Mouse (Mus musculus) hindbrain, embryonic 14.5 days (tissue): ENCODE results near the gene Lmx1a. TPM values are rescaled to one million over a fixed set of nuclear protein-coding genes. Genes with fewer than 3 reads are reported as not detected.

Experiments used
- ATAC-seq: fragments of 200-750 bp; cut with Nextera tagmentation; 2 replicates; pipeline ENCODE4 v1.8.0; 2017; ENCODE audit warnings: moderate number of reproducible peaks, mild to moderate bottlenecking, moderate TSS enrichment, moderate library complexity; ENCODE audit not compliant: low FRiP score
- DNase-seq: peaks from one replicate; pipeline ENCODE4 v3.0.0-alpha.2; 2015; ENCODE audit warnings: low spot score
- H3K27ac ChIP-seq: fragments of 300-500 bp; sonication (generic); 2 replicates; pipeline ENCODE4 v1.5.1; 2014; ENCODE audit warnings: mild to moderate bottlenecking, moderate library complexity
- H3K27me3 ChIP-seq: fragments of 300-500 bp; sonication (generic); 2 replicates; pipeline ENCODE4 v1.6.1; 2014; ENCODE audit warnings: mild to moderate bottlenecking, low read length, mixed read lengths; ENCODE audit not compliant: control insufficient read depth, insufficient read depth
- H3K36me3 ChIP-seq: fragments of 300-500 bp; sonication (generic); replicated peaks from 2 replicates; pipeline ENCODE4 v1.6.1; 2014; ENCODE audit not compliant: control insufficient read depth, insufficient read depth
- H3K4me1 ChIP-seq: fragments of 300-500 bp; sonication (generic); replicated peaks from 2 replicates; pipeline ENCODE4 v1.6.1; 2014; ENCODE audit warnings: antibody characterized with exemption, low read length, mixed read lengths; ENCODE audit not compliant: control insufficient read depth, insufficient read depth
- H3K4me2 ChIP-seq: fragments of 300-500 bp; sonication (generic); replicated peaks from 2 replicates; pipeline ENCODE4 v1.6.1; 2014; ENCODE audit warnings: mild to moderate bottlenecking, moderate library complexity
- H3K4me3 ChIP-seq: fragments of 300-500 bp; sonication (generic); replicated peaks from 2 replicates; pipeline ENCODE4 v1.5.1; 2014; ENCODE audit warnings: mild to moderate bottlenecking, low read length
- H3K9ac ChIP-seq: fragments of 300-500 bp; sonication (generic); 2 replicates; pipeline ENCODE4 v1.6.1; 2014
- H3K9me3 ChIP-seq: fragments of 300-500 bp; sonication (generic); 2 replicates; pipeline ENCODE4 v1.6.1; 2016; ENCODE audit warnings: low read length; ENCODE audit not compliant: control insufficient read depth
- WGBS: fragments of 180-500 bp; shearing (Covaris S2); extraction: QIAGEN DNeasy Blood & Tissue Kit; methylation state at CpG from one replicate; pipeline ENCODE4 v1.1.7; 2014; 5-methylcytosine and 5-hydroxymethylcytosine counted together
- polyA plus RNA-seq: library from polyadenylated mRNA; unstranded; fragments of >200 nt; fragmentation: Nextera tagmentation; extraction: Ambion mirVana; gene quantifications from 2 replicates; pipeline ENCODE4 v1.2.1, GENCODE M21; 2014

Lmx1a gene
- polyA plus RNA-seq, 1 experiment from 2014 or later = 3.3 TPM

GRCm38 (mm10) chr1:167790688-167791087, 101.7 kb downstream of the Lmx1a start:
- Histone ChIP-seq H3K27me3 (no peaks in the 10 kb centered on the region), H3K4me1 (0 out of 2 replicates have a peak, but pooled peaks cover 4% of the 10 kb centered on the region), H3K27ac (no peak overlapping the region), H3K4me3 (no peak overlapping the region), H3K9me3 (no peaks in the 10 kb centered on the region), H3K9ac (no peak overlapping the region), H3K4me2 (no peak overlapping the region), H3K36me3 (no peaks in the 10 kb centered on the region)
- ATAC-seq (no peak), DNase-seq (no peak)
- WGBS = 83% methylated on average over 3 of the region's 3 CpGs

- no peaks in the 10 kb centered on the region for H3K9me3 ChIP-seq
- H3K9ac ChIP-seq = no peak overlapping the region
- 76% methylated on average over 11 of the region's 11 CpGs for WGBS
- no peaks in the 10 kb centered on the region for H3K27me3 ChIP-seq
- no peaks in the 10 kb centered on the region for H3K36me3 ChIP-seq
- DNase-seq = no peak
- H3K4me2 ChIP-seq = no peak overlapping the region
- H3K4me3 ChIP-seq = no peak overlapping the region
- H3K27ac ChIP-seq = no peak overlapping the region
- H3K4me1 ChIP-seq = 0 out of 2 replicates have a peak, but pooled peaks cover 4% of the 10 kb centered on the region
- ATAC-seq = no peak
Measured at GRCm38 (mm10) chr1:167791221-167791620, 102.2 kb downstream of the Lmx1a start.

GRCm38 (mm10) chr1:167801923-167802322, 112.9 kb downstream of the Lmx1a start:
- H3K36me3 ChIP-seq = no peaks in the 10 kb centered on the region
- DNase-seq (no peak), ATAC-seq (no peak)
- peaks cover 16% of the 10 kb centered on the region for H3K4me1 ChIP-seq
- H3K9me3 ChIP-seq = no peaks in the 10 kb centered on the region
- peak overlapping the region; percentile 84 for H3K4me2 ChIP-seq
- no peak overlapping the region for H3K4me3 ChIP-seq
- H3K9ac ChIP-seq = no peak overlapping the region
- H3K27ac ChIP-seq = peak overlapping the region; percentile 89; the same call in 1 of the 2 replicates
- 25% methylated on average over 4 of the region's 4 CpGs for WGBS
- no peaks in the 10 kb centered on the region; the same call in 1 of the 2 replicates for H3K27me3 ChIP-seq

- Histone ChIP-seq H3K36me3 (no peaks in the 10 kb centered on the region), H3K4me2 (peak overlapping the region; percentile 84), H3K4me3 (peak overlapping the region; percentile 51), H3K27me3 (no peaks in the 10 kb centered on the region; the same call in 1 of the 2 replicates), H3K4me1 (peaks cover 16% of the 10 kb centered on the region), H3K9ac (peak overlapping the region; percentile 51), H3K9me3 (no peaks in the 10 kb centered on the region), H3K27ac (peak overlapping the region; percentile 89)
- peak; percentile 80 for ATAC-seq
- DNase-seq = peak; percentile 70
- WGBS = under 1% methylated on average over 59 of the region's 59 CpGs
Measured at GRCm38 (mm10) chr1:167802510-167803271, 113.7 kb downstream of the Lmx1a start.

- Histone ChIP-seq H3K4me2 (peak overlapping the region; percentile 84), H3K27ac (peak overlapping the region; percentile 89), H3K9ac (peak overlapping the region; percentile 51), H3K9me3 (no peaks in the 10 kb centered on the region), H3K4me1 (peaks cover 16% of the 10 kb centered on the region), H3K36me3 (no peaks in the 10 kb centered on the region), H3K27me3 (no peaks in the 10 kb centered on the region; the same call in 1 of the 2 replicates), H3K4me3 (peak overlapping the region; percentile 51)
- DNase-seq (no peak), ATAC-seq (no peak)
- WGBS = 6% methylated on average over 10 of the region's 10 CpGs
Measured at GRCm38 (mm10) chr1:167803351-167803981, 114.4 kb downstream of the Lmx1a start.

- Histone ChIP-seq H3K4me2 (no peak overlapping the region), H3K4me1 (peaks cover 16% of the 10 kb centered on the region), H3K9ac (no peak overlapping the region), H3K27me3 (no peaks in the 10 kb centered on the region; the same call in 1 of the 2 replicates), H3K27ac (no peak overlapping the region), H3K4me3 (no peak overlapping the region), H3K36me3 (no peaks in the 10 kb centered on the region), H3K9me3 (no peaks in the 10 kb centered on the region)
- ATAC-seq = no peak
- 66% methylated on average over 7 of the region's 7 CpGs for WGBS
- no peak for DNase-seq
Measured at GRCm38 (mm10) chr1:167804836-167805235, 115.8 kb downstream of the Lmx1a start.

GRCm38 (mm10) chr1:167811141-167811540, 122.1 kb downstream of the Lmx1a start:
- 93% methylated on average over 4 of the region's 4 CpGs for WGBS
- no peaks in the 10 kb centered on the region for H3K36me3 ChIP-seq

GRCm38 (mm10) chr1:167815166-167815565, 126.1 kb downstream of the Lmx1a start:
- H3K27me3 ChIP-seq = no peaks in the 10 kb centered on the region; the same call in 1 of the 2 replicates
- no peak for ATAC-seq
- WGBS = 82% methylated on average over 4 of the region's 4 CpGs

More at GRCm38 (mm10) chr1:167811141-167811540, 122.1 kb downstream of the Lmx1a start:
- H3K27me3 ChIP-seq = no peaks in the 10 kb centered on the region; the same call in 1 of the 2 replicates
- no peak overlapping the region for H3K4me2 ChIP-seq
- H3K9ac ChIP-seq = no peak overlapping the region
- no peak overlapping the region for H3K27ac ChIP-seq
- H3K4me1 ChIP-seq = no peaks in the 10 kb centered on the region
- no peak overlapping the region for H3K4me3 ChIP-seq
- no peaks in the 10 kb centered on the region for H3K9me3 ChIP-seq
- DNase-seq = no peak
- ATAC-seq = no peak

GRCm38 (mm10) chr1:167817028-167817427, 128.0 kb downstream of the Lmx1a start:
- H3K36me3 ChIP-seq = no peaks in the 10 kb centered on the region
- no peak overlapping the region for H3K27ac ChIP-seq
- H3K27me3 ChIP-seq = no peaks in the 10 kb centered on the region; the same call in 1 of the 2 replicates
- 50% methylated on average over 6 of the region's 6 CpGs for WGBS
- H3K4me2 ChIP-seq = no peak overlapping the region
- ATAC-seq = no peak
- no peak for DNase-seq
- H3K9ac ChIP-seq = no peak overlapping the region
- no peaks in the 10 kb centered on the region for H3K9me3 ChIP-seq
- no peak overlapping the region for H3K4me3 ChIP-seq
- 0 out of 2 replicates have a peak, but pooled peaks cover 3% of the 10 kb centered on the region for H3K4me1 ChIP-seq

More at GRCm38 (mm10) chr1:167815166-167815565, 126.1 kb downstream of the Lmx1a start:
- H3K9ac ChIP-seq = no peak overlapping the region
- H3K27ac ChIP-seq = no peak overlapping the region
- no peak for DNase-seq
- H3K9me3 ChIP-seq = no peaks in the 10 kb centered on the region
- H3K4me2 ChIP-seq = no peak overlapping the region
- H3K4me3 ChIP-seq = no peak overlapping the region
- 0 out of 2 replicates have a peak, but pooled peaks cover 3% of the 10 kb centered on the region for H3K4me1 ChIP-seq
- no peaks in the 10 kb centered on the region for H3K36me3 ChIP-seq
